Mouse (Mus musculus) forebrain, embryonic 13.5 days (tissue): Measurements from ENCODE around the gene Jdp2. TPM values are rescaled to one million over a fixed set of nuclear protein-coding genes. Genes with fewer than 3 reads are reported as not detected.

Source experiments
- ATAC-seq: fragments of 200-750 bp; cut with Nextera tagmentation; 2 replicates; pipeline ENCODE4 v1.8.0; 2017
- H3K27ac ChIP-seq: fragments of 300-500 bp; sonication (generic); 2 replicates; pipeline ENCODE4 v1.5.1; 2015; ENCODE audit warnings: inconsistent platforms, mild to moderate bottlenecking, moderate library complexity
- H3K27me3 ChIP-seq: fragments of 300-500 bp; sonication (generic); 2 replicates; pipeline ENCODE4 v1.6.1; 2015; ENCODE audit warnings: mild to moderate bottlenecking, inconsistent platforms
- H3K36me3 ChIP-seq: fragments of 300-500 bp; sonication (generic); 2 replicates; pipeline ENCODE4 v1.6.1; 2015; ENCODE audit warnings: mild to moderate bottlenecking, inconsistent platforms; ENCODE audit not compliant: poor library complexity, severe bottlenecking
- H3K4me1 ChIP-seq: fragments of 300-500 bp; sonication (generic); 2 replicates; pipeline ENCODE4 v1.6.1; 2015; ENCODE audit warnings: inconsistent platforms
- H3K4me2 ChIP-seq: fragments of 300-500 bp; sonication (generic); 2 replicates; pipeline ENCODE4 v1.6.1; 2015; ENCODE audit warnings: inconsistent platforms, mild to moderate bottlenecking, moderate library complexity
- H3K4me3 ChIP-seq: fragments of 300-500 bp; sonication (generic); 2 replicates; pipeline ENCODE4 v1.5.1; 2015; ENCODE audit warnings: mild to moderate bottlenecking, inconsistent platforms
- H3K9ac ChIP-seq: fragments of 300-500 bp; sonication (generic); 2 replicates; pipeline ENCODE4 v1.6.1; 2015; ENCODE audit warnings: mild to moderate bottlenecking, inconsistent platforms
- H3K9me3 ChIP-seq: fragments of 300-500 bp; sonication (generic); replicated peaks from 2 replicates; pipeline ENCODE4 v1.6.1; 2016; ENCODE audit warnings: inconsistent platforms
- WGBS: fragments of 180-500 bp; shearing (Covaris S2); methylation state at CpG from one replicate; pipeline ENCODE4 v1.1.7; 2015; 5-methylcytosine and 5-hydroxymethylcytosine counted together
- polyA plus RNA-seq: library from polyadenylated mRNA; unstranded; fragments of >200 nt; fragmentation: Nextera tagmentation; extraction: Ambion mirVana; gene quantifications from 2 replicates; pipeline ENCODE4 v1.2.1, GENCODE M21; 2015

Jdp2 gene
- 0.21 TPM in 1 of 2 replicates, not detected in the other for polyA plus RNA-seq

- peak; percentile 89 for ATAC-seq
- peak within 1 kb of the TSS; percentile 71 for H3K4me3 ChIP-seq
Measured at GRCm38 (mm10) chr12:85598611-85599477, at the start of gene Jdp2. TSS of gene Jdp2 (plus strand) at chr12:85599027.

GRCm38 (mm10) chr12:85549661-85550060 lies 49.2 kb upstream of the Jdp2 start:
- ATAC-seq: no peak
- no peak overlapping the region for H3K27ac ChIP-seq
- H3K4me3 ChIP-seq: no peak overlapping the region
- no peaks in the 10 kb centered on the region for H3K36me3 ChIP-seq
- no peak overlapping the region for H3K9ac ChIP-seq
- H3K27me3 ChIP-seq: no peaks in the 10 kb centered on the region
- WGBS: 70% methylated on average over 8 of the region's 8 CpGs
- no peaks in the 10 kb centered on the region for H3K9me3 ChIP-seq
- 0 out of 2 replicates have a peak, but pooled peaks cover 1% of the 10 kb centered on the region for H3K4me1 ChIP-seq
- H3K4me2 ChIP-seq: no peak overlapping the region

More at GRCm38 (mm10) chr12:85598611-85599477, at the start of gene Jdp2:
- Histone ChIP-seq H3K9ac (peak within 1 kb of the TSS; percentile 86), H3K27ac (peak within 1 kb of the TSS; percentile 54), H3K27me3 (peaks cover 25% of the 10 kb centered on the region), H3K36me3 (no peaks in the 10 kb centered on the region), H3K4me1 (peaks cover 18% of the 10 kb centered on the region), H3K9me3 (no peaks in the 10 kb centered on the region), H3K4me2 (peak within 1 kb of the TSS; percentile 86)
- under 1% methylated on average over 68 of the region's 90 CpGs for whole genome bisulfite sequencing

- no peak for ATAC-seq
- WGBS: 91% methylated on average over 4 of the region's 4 CpGs
- no peak overlapping the region for H3K4me3 ChIP-seq
- no peaks in the 10 kb centered on the region for H3K9me3 ChIP-seq
- H3K9ac ChIP-seq: no peak overlapping the region
- no peaks in the 10 kb centered on the region for H3K36me3 ChIP-seq
- no peak overlapping the region for H3K27ac ChIP-seq
- H3K4me2 ChIP-seq: no peak overlapping the region
- H3K4me1 ChIP-seq: no peaks in the 10 kb centered on the region
- no peaks in the 10 kb centered on the region for H3K27me3 ChIP-seq
Measured at GRCm38 (mm10) chr12:85550435-85550834, 48.4 kb upstream of the Jdp2 start.

GRCm38 (mm10) chr12:85559299-85559698 lies 39.5 kb upstream of the Jdp2 start:
- Histone ChIP-seq H3K9ac (no peak overlapping the region), H3K4me2 (no peak overlapping the region), H3K27ac (no peak overlapping the region), H3K27me3 (no peaks in the 10 kb centered on the region), H3K4me3 (no peak overlapping the region), H3K9me3 (no peaks in the 10 kb centered on the region), H3K36me3 (no peaks in the 10 kb centered on the region), H3K4me1 (no peaks in the 10 kb centered on the region)
- no peak for ATAC-seq
- WGBS: 86% methylated on average over 10 of the region's 10 CpGs

- no peak for ATAC-seq
- 92% methylated on average over 2 of the region's 2 CpGs for WGBS
- H3K4me2 ChIP-seq: no peak overlapping the region
- H3K9me3 ChIP-seq: no peaks in the 10 kb centered on the region
- H3K9ac ChIP-seq: no peak overlapping the region
- no peak overlapping the region for H3K4me3 ChIP-seq
- H3K27ac ChIP-seq: no peak overlapping the region
- H3K27me3 ChIP-seq: no peaks in the 10 kb centered on the region
- H3K4me1 ChIP-seq: no peaks in the 10 kb centered on the region
- H3K36me3 ChIP-seq: no peaks in the 10 kb centered on the region
Measured at GRCm38 (mm10) chr12:85565441-85565840, 33.4 kb upstream of the Jdp2 start.

- H3K27ac ChIP-seq: no peak overlapping the region
- H3K9me3 ChIP-seq: no peaks in the 10 kb centered on the region
- H3K4me1 ChIP-seq: peaks cover 13% of the 10 kb centered on the region
- no peak for ATAC-seq
- H3K4me3 ChIP-seq: no peak overlapping the region
- H3K4me2 ChIP-seq: no peak overlapping the region
- no peaks in the 10 kb centered on the region for H3K27me3 ChIP-seq
- no peaks in the 10 kb centered on the region for H3K36me3 ChIP-seq
- WGBS: 83% methylated on average over 3 of the region's 3 CpGs
- H3K9ac ChIP-seq: no peak overlapping the region
Measured at GRCm38 (mm10) chr12:85568298-85568697, 30.5 kb upstream of the Jdp2 start.

GRCm38 (mm10) chr12:85569393-85570157 lies 29.3 kb upstream of the Jdp2 start:
- H3K9ac ChIP-seq: no peak overlapping the region
- H3K36me3 ChIP-seq: no peaks in the 10 kb centered on the region
- H3K4me1 ChIP-seq: peaks cover 13% of the 10 kb centered on the region
- ATAC-seq: no peak
- no peak overlapping the region for H3K4me2 ChIP-seq
- H3K9me3 ChIP-seq: no peaks in the 10 kb centered on the region
- 79% methylated on average over 12 of the region's 12 CpGs for WGBS
- H3K27ac ChIP-seq: no peak overlapping the region
- no peak overlapping the region for H3K4me3 ChIP-seq
- no peaks in the 10 kb centered on the region for H3K27me3 ChIP-seq

- H3K27ac ChIP-seq: no peak overlapping the region
- no peak for ATAC-seq
- no peak overlapping the region for H3K4me2 ChIP-seq
- H3K9me3 ChIP-seq: no peaks in the 10 kb centered on the region
- H3K4me3 ChIP-seq: no peak overlapping the region
- peaks cover 13% of the 10 kb centered on the region for H3K4me1 ChIP-seq
- H3K9ac ChIP-seq: no peak overlapping the region
- no peaks in the 10 kb centered on the region for H3K27me3 ChIP-seq
- WGBS: 100% methylated on average over 1 of the region's 1 CpGs
- H3K36me3 ChIP-seq: no peaks in the 10 kb centered on the region
Measured at GRCm38 (mm10) chr12:85570158-85570540, 28.7 kb upstream of the Jdp2 start.

GRCm38 (mm10) chr12:85571312-85571711 lies 27.5 kb upstream of the Jdp2 start:
- no peak for ATAC-seq
- Histone ChIP-seq H3K4me2 (no peak overlapping the region), H3K4me3 (no peak overlapping the region), H3K9me3 (no peaks in the 10 kb centered on the region), H3K9ac (no peak overlapping the region), H3K27me3 (no peaks in the 10 kb centered on the region), H3K4me1 (peaks cover 13% of the 10 kb centered on the region), H3K36me3 (no peaks in the 10 kb centered on the region), H3K27ac (no peak overlapping the region)
- WGBS: 83% methylated on average over 11 of the region's 11 CpGs

- peak overlapping the region; percentile 49 for H3K4me2 ChIP-seq
- peak overlapping the region; percentile 17; the same call in 1 of the 2 replicates for H3K4me3 ChIP-seq
- peak overlapping the region; percentile 25; the same call in 1 of the 2 replicates for H3K27ac ChIP-seq
- H3K9ac ChIP-seq: no peak overlapping the region
- no peaks in the 10 kb centered on the region for H3K27me3 ChIP-seq
- H3K36me3 ChIP-seq: no peaks in the 10 kb centered on the region
- no peaks in the 10 kb centered on the region for H3K9me3 ChIP-seq
- H3K4me1 ChIP-seq: peaks cover 13% of the 10 kb centered on the region
- peak; percentile 90 for ATAC-seq
- WGBS: 17% methylated on average over 10 of the region's 10 CpGs
Measured at GRCm38 (mm10) chr12:85572047-85572475, 26.8 kb upstream of the Jdp2 start.

GRCm38 (mm10) chr12:85574806-85575495 lies 23.9 kb upstream of the Jdp2 start:
- WGBS: 87% methylated on average over 6 of the region's 6 CpGs
- Histone ChIP-seq H3K4me3 (no peak overlapping the region), H3K4me2 (no peak overlapping the region), H3K36me3 (no peaks in the 10 kb centered on the region), H3K9ac (no peak overlapping the region), H3K9me3 (no peaks in the 10 kb centered on the region), H3K27ac (no peak overlapping the region), H3K27me3 (no peaks in the 10 kb centered on the region), H3K4me1 (peaks cover 13% of the 10 kb centered on the region)
- ATAC-seq: no peak

- Histone ChIP-seq H3K27ac (no peak overlapping the region), H3K9ac (no peak overlapping the region), H3K9me3 (no peaks in the 10 kb centered on the region), H3K27me3 (no peaks in the 10 kb centered on the region), H3K4me1 (peaks cover 13% of the 10 kb centered on the region), H3K36me3 (no peaks in the 10 kb centered on the region), H3K4me3 (no peak overlapping the region), H3K4me2 (no peak overlapping the region)
- 83% methylated on average over 4 of the region's 4 CpGs for WGBS
- ATAC-seq: no peak
Measured at GRCm38 (mm10) chr12:85575496-85575840, 23.4 kb upstream of the Jdp2 start.
